In the genomic region with DNA sequence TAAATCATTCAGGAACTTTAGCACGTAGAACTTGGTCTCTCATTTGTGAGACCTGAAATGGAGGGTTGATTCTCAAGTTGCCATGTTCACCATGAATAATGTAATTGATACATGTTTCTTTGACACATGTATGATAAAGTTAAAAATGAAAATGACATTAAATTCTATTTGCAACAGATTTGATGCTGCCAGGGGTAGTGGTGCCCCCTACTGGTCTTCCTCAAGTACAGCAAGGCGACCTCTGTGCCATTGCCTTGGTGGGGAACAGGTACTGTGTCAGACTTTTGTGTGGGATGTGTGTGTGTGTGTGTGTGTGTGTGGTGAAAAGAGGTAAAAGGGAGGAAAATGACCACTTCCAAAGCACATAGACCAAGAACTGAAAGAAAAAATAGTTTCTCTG, we compare ENCODE assay signal across 9 mouse cellular contexts. TPM values are rescaled to one million over a fixed set of nuclear protein-coding genes. Genes with fewer than 3 reads are reported as not detected.
DNase-seq lines count a peak whose midpoint lies in the region; ATAC-seq and TF ChIP-seq lines count a peak whose summit lies in the region.
"Had no signal": no experiment of that assay in that cellular context is flagged by ENCODE, and none has a peak within 500 bp of the region (broad histone marks: within the 10 kb centered on the region; RNA-seq: fewer than 3 reads in every experiment).

No protein-coding gene starts in this region.

- H3K4me1 ChIP-seq in heart, embryonic 12.5 days (replicated peaks), result peaks cover 8% of the 10 kb centered on the region
- H3K4me1 ChIP-seq in limb, embryonic 14.5 days (ENCODE audit: control insufficient read depth, insufficient read depth, low read length), result peaks cover 8% of the 10 kb centered on the region; the same call in 1 of the 2 replicates

- no peaks in the 10 kb centered on the region for H3K27me3 ChIP-seq in heart, embryonic 12.5 days (replicated peaks)
- no peaks in the 10 kb centered on the region for H3K27me3 ChIP-seq in limb, embryonic 14.5 days (ENCODE audit: control insufficient read depth, insufficient read depth, low read length)
- H3K27me3 ChIP-seq: embryonic facial prominence, embryonic 13.5 days had no signal

- no peak overlapping the region for H3K9ac ChIP-seq in heart, embryonic 12.5 days
- no peak overlapping the region for H3K9ac ChIP-seq in limb, embryonic 14.5 days (ENCODE audit: low read depth, low read length, severe bottlenecking)
- H3K9ac ChIP-seq: embryonic facial prominence, embryonic 13.5 days had no signal

- DNase-seq in heart, adult 8-10 months (ENCODE audit: low spot score), result peak; percentile 38
- peak; percentile 43 for DNase-seq in right cerebral cortex, postnatal 4 days
- no peak for DNase-seq in right cerebral cortex, postnatal 14 days
- DNase-seq in c-Kit-positive CD71-positive TER-119-positive erythroid progenitor cells, embryonic 14.5 days (ENCODE audit: low spot score), result peak; percentile 60
- peak; percentile 57 for DNase-seq in limb, embryonic 14.5 days (ENCODE audit: low spot score)
- DNase-seq in spleen, postnatal 10 days (ENCODE audit: low spot score in 2 of 2), result peak; percentile 41 to 77

- no peaks in the 10 kb centered on the region for H3K9me3 ChIP-seq in heart, embryonic 12.5 days (replicated peaks)
- no peaks in the 10 kb centered on the region for H3K9me3 ChIP-seq in limb, embryonic 14.5 days (ENCODE audit: control insufficient read depth, low read length)
- H3K9me3 ChIP-seq: embryonic facial prominence, embryonic 13.5 days had no signal

- no peak overlapping the region for H3K4me3 ChIP-seq in heart, embryonic 12.5 days
- H3K4me3 ChIP-seq in limb, embryonic 14.5 days (replicated peaks; ENCODE audit: low read length), result no peak overlapping the region
- H3K4me3 ChIP-seq: embryonic facial prominence, embryonic 13.5 days had no signal

- no peak overlapping the region for H3K4me2 ChIP-seq in heart, embryonic 12.5 days
- H3K4me2 ChIP-seq in limb, embryonic 14.5 days (replicated peaks; ENCODE audit: low read depth, low read length, severe bottlenecking), result no peak overlapping the region
- H3K4me2 ChIP-seq: embryonic facial prominence, embryonic 13.5 days had no signal

- no peak for TF ChIP-seq POLR2A in limb, embryonic 14.5 days (IDR thresholded peaks at IDR 0.05; ENCODE audit: borderline replicate concordance, extremely low read depth, insufficient read depth, insufficient read length)

- no peak overlapping the region for H3K27ac ChIP-seq in heart, embryonic 12.5 days (ENCODE audit: poor library complexity, severe bottlenecking)
- no peak overlapping the region for H3K27ac ChIP-seq in limb, embryonic 14.5 days (replicated peaks; ENCODE audit: low read depth, low read length)
- H3K27ac ChIP-seq: embryonic facial prominence, embryonic 13.5 days had no signal

- ATAC-seq in heart, embryonic 12.5 days (ENCODE audit: insufficient number of reproducible peaks, low FRiP score), result no peak
- ATAC-seq in limb, embryonic 14.5 days (ENCODE audit: low FRiP score, low read depth), result no peak
- ATAC-seq in erythroid progenitor cell, adult 5-6 weeks (replicated peaks; ENCODE audit: low FRiP score, poor library complexity, severe bottlenecking), result no peak

- peaks cover 28% of the 10 kb centered on the region for H3K36me3 ChIP-seq in heart, embryonic 12.5 days
- peaks cover 24% of the 10 kb centered on the region for H3K36me3 ChIP-seq in limb, embryonic 14.5 days (ENCODE audit: control insufficient read depth, insufficient read depth, low read length)

- WGBS in heart, embryonic 12.5 days, result 48% methylated on average over 2 of the region's 2 CpGs
- 57% methylated on average over 2 of the region's 2 CpGs for WGBS in limb, embryonic 14.5 days

RNA-seq across cellular contexts. Expression of gene Eif2d, which starts 2.5 kb away (rescaled TPM):
- 10 to 100 TPM; 34.1 to 41.0 (median 37.0) TPM for total RNA-seq in heart, adult 8-10 months (2022)
- 45.8 and 51.8 TPM in 2 replicates for polyA plus RNA-seq in heart, embryonic 12.5 days (2016; fragmentation: Nextera tagmentation; extraction: Ambion mirVana)
- 59.8 and 60.7 TPM in 2 replicates for polyA plus RNA-seq in limb, embryonic 14.5 days (2012; rRNA removed)
- 61.9 and 64.8 TPM in 2 replicates for polyA plus RNA-seq in limb, embryonic 14.5 days (2014; fragmentation: Nextera tagmentation; extraction: Ambion mirVana)
- 28.1 and 29.6 TPM in 2 replicates for total RNA-seq in erythroid progenitor cell, adult 5-6 weeks (2015; ENCODE audit: low replicate concordance)
- total RNA-seq in erythroid progenitor cell, adult 5-6 weeks (2017; ENCODE audit: low replicate concordance), result 14.4 and 19.4 TPM in 2 replicates

RNA-seq across cellular contexts. Expression of gene Dyrk3, which starts 17.3 kb away (rescaled TPM):
- under 1 TPM; 0.25 to 0.71 (median 0.53) TPM for total RNA-seq in heart, adult 8-10 months (2022)
- 6.5 and 8.8 TPM in 2 replicates for polyA plus RNA-seq in heart, embryonic 12.5 days (2016; fragmentation: Nextera tagmentation; extraction: Ambion mirVana)
- polyA plus RNA-seq in limb, embryonic 14.5 days (2012; rRNA removed), result 1.6 and 1.7 TPM in 2 replicates
- polyA plus RNA-seq in limb, embryonic 14.5 days (2014; fragmentation: Nextera tagmentation; extraction: Ambion mirVana), result 2.3 and 2.7 TPM in 2 replicates
- 25.2 and 25.9 TPM in 2 replicates for total RNA-seq in erythroid progenitor cell, adult 5-6 weeks (2015; ENCODE audit: low replicate concordance)
- 14.4 and 23.5 TPM in 2 replicates for total RNA-seq in erythroid progenitor cell, adult 5-6 weeks (2017; ENCODE audit: low replicate concordance)

RNA-seq across cellular contexts. Expression of gene Mapkapk2, which starts 57.8 kb away (rescaled TPM):
- total RNA-seq in heart, adult 8-10 months (2022), result 100 to 1,000 TPM; 303 to 326 (median 315) TPM
- 89.1 and 93.0 TPM in 2 replicates for polyA plus RNA-seq in heart, embryonic 12.5 days (2016; fragmentation: Nextera tagmentation; extraction: Ambion mirVana)
- polyA plus RNA-seq in limb, embryonic 14.5 days (2012; rRNA removed), result 60.9 and 70.0 TPM in 2 replicates
- 49.9 and 51.6 TPM in 2 replicates for polyA plus RNA-seq in limb, embryonic 14.5 days (2014; fragmentation: Nextera tagmentation; extraction: Ambion mirVana)
- 30.3 and 36.9 TPM in 2 replicates for total RNA-seq in erythroid progenitor cell, adult 5-6 weeks (2015; ENCODE audit: low replicate concordance)
- 16.0 and 23.2 TPM in 2 replicates for total RNA-seq in erythroid progenitor cell, adult 5-6 weeks (2017; ENCODE audit: low replicate concordance)

Comparison
In these comparisons a context has a peak if more than half of its experiments do, and no peak if none do; other contexts are left out.
1. RNA of gene Dyrk3, which starts 17.3 kb away (total RNA-seq): 14.4 to 25.9 TPM in erythroid progenitor cell, adult 5-6 weeks; 0.25 to 0.71 TPM in heart, adult 8-10 months; every median in the first group is over 4 times any median in the second.
2. RNA of gene Mapkapk2, which starts 57.8 kb away (total RNA-seq): 303 to 326 TPM in heart, adult 8-10 months; 16.0 to 36.9 TPM in erythroid progenitor cell, adult 5-6 weeks; every median in the first group is over 4 times any median in the second.